Mouse (Mus musculus): ENCODE data around the gene Xpa.
"Not testable (repeated sequence)": the region's sequence is repeated elsewhere in the genome, so short reads cannot be mapped to it uniquely, and the experiment has no call there.

The Xpa gene

GRCm38 (mm10) chr4:46195781-46196487, at the start of gene Xpa:
Xpa (minus strand) TSS chr4:46196311.
- peak; percentile 91 for ATAC-seq (ENCODE audit: insufficient number of reproducible peaks, low FRiP score, low TSS enrichment)

- peak; percentile 93 for ATAC-seq (ENCODE audit: insufficient number of reproducible peaks, low FRiP score, low TSS enrichment)
These were observed 39.8 kb upstream of the Xpa start for GRCm38 (mm10) chr4:46235871-46236270.

DNA sequence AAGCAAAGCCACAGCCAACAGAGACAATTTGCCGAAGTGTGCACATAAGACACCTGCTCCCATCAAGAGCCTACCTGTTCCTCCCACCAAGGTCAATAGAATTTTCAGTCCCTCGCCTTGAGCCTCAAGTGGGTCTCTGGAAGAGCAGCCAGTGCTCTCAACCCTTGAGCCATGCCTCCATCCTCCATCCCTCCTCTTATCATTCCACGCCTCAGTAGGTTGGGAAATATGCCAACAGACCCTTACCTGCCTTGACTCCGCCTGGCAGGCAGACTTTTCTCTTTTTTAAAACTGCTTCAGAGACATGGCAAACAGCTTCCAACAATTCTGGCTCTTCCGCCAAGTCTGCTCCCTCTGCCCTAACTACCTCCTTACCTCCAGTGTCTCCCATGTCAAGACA, 38.6 kb upstream of the Xpa start:
- ATAC-seq (ENCODE audit: insufficient number of reproducible peaks, low FRiP score, low TSS enrichment): no peak

DNA sequence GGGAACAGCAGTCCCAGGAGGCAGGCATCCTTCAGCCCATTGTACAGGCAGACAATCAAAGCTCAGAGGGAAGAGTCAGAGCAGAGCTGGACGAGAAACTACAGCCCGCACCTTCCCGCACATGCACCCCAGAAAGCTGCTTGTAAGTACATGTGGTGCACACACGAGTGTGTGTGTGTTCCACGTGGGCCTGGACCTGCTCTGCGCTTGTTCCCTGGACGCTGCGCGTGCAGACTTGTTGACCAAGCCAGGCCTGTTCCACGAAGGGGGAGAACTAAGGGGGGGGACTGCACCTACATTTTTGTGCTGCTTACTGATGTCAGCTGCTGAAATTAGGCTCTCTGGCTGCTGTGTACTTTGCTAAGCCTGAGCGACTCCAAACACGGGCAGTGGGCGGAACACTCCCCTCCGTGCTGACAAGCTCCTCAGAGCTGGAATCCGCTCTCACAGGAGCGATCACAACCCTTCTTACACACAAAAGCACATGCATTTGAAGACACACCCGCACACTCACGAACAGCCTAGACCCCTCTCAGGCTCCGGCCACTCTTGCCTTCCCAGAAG, 30.9 kb upstream of the Xpa start:
- ATAC-seq (ENCODE audit: insufficient number of reproducible peaks, low FRiP score, low TSS enrichment): no peak

DNA sequence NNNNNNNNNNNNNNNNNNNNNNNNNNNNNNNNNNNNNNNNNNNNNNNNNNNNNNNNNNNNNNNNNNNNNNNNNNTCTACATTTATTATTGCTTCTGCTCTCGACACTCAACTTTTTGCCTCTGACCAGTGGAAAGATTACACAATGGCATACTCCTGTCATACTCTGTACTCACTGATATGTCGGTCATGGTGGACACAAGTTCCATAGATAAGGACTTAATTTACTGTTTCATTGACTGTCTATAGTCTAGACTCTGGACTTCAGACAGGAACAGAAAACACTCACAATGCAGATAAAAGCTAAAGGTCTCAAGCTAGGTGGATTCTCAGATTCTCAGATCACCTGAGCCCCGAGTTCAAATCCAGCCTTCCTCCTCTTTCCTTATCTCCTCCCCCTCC, 25.0 kb upstream of the Xpa start:
- no peak for ATAC-seq (ENCODE audit: insufficient number of reproducible peaks, low FRiP score, low TSS enrichment)

DNA sequence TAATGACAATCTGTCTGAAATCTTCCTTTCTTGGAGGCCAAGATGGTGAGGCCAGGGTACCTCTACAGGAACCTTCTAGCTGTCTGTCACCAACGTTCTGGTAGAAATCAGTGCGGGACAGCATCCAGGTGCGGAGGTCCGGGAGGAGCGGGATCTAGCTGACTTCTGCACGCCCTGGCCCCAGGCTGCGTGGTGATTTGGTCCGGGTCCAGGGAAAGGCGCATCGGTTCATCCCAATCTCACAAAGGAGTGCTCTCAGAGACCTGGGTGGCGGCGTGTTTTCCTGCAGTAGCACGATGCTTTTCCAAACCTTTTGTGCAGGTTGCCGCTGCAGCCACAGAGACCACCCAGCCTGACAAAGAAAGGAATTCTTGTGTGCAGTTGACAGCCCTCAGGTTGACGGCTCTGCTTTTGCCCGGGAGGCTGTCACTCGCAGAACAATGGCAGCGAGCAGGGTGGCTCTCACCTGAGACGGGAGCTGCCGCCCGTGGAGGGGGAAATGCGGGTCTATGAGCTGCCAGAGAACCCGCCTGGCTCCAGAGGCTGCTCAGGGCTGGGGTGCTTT, 6.5 kb upstream of the Xpa start:
- ATAC-seq (ENCODE audit: insufficient number of reproducible peaks, low FRiP score, low TSS enrichment): peak; percentile 27; the same call in 1 of the 2 replicates

DNA sequence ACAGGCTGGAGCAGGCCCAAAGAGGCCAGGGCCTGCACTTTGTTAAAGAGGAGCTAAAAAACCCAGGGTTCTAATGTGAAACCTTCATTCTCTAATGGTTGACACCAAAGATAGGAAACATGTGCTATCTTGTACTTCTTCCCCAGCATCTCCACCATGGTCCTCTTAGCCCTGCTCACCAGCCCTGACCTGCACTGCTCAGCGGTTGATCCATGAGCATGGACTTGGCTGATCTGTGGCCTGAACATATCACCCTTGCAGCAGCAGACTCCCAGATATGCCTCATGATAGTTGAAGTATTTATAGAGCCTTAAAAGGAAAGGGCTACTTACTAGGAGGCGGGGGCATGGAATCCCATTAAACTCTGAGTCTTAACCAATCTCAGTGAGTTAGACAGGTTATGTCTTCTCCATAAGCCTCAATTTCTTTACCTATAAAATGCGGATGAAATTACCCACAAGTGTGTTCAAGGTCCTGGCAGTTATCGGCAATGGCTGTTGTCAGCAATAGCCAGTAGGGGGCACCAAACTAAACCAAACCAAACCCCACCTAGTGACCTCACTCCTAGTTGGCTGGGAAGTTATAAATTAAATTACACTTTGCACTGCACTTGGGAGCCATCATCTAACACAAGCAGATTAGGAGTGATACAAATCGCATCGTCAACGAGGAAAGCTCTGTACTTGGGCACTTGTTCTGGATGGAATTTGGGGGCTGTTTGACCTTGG, 5.9 kb upstream of the Xpa start:
- ATAC-seq (ENCODE audit: insufficient number of reproducible peaks, low FRiP score, low TSS enrichment): peak; percentile 73

- ATAC-seq (ENCODE audit: insufficient number of reproducible peaks, low FRiP score, low TSS enrichment): no peak
These were observed 2.0 kb upstream of the Xpa start for GRCm38 (mm10) chr4:46198064-46198463.

GRCm38 (mm10) chr4:46196513-46196912, 402 bp upstream of the Xpa start:
- ATAC-seq (ENCODE audit: insufficient number of reproducible peaks, low FRiP score, low TSS enrichment): peak; percentile 12; the same call in 1 of the 2 replicates

DNA sequence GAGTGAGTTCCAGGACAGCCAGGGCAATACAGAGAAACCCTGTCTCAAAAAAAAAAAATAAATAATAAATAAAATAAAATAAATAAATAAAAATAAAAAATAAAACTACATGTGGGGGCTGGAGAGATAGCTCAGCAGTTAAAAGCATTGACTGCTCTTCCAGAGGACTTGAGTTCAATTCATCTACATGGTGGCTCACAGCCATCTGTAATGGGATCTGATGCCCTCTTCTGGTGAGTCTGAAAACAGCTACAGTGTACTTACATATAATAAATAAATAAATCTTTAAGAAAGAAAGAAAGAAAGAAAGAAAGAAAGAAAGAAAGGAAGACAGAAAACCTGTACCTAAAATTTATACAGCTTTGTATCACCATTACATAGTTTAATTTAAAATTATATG, 4.1 kb downstream of the Xpa start:
- not testable (repeated sequence) for ATAC-seq (ENCODE audit: insufficient number of reproducible peaks, low FRiP score, low TSS enrichment)

DNA sequence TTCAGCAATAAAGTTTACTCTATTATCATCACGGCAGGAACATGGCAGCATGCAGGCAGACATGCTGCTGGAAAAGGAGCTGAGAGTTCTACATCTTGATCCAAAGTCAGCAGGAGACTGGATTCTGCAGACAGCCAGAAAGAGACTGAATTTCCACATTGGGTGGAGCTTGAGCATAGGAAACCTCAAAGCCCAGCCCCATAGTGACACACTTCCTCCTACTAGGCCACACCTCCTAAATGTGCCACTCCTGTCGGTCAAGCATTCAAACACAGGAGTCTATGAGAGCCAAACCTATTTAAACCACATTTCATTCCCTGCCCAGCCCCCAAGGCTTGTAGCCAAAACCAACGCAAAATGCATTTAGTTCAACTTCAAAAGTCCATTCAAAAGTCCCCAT, 9.6 kb downstream of the Xpa start:
- no peak for ATAC-seq (ENCODE audit: insufficient number of reproducible peaks, low FRiP score, low TSS enrichment)

- no peak for ATAC-seq (ENCODE audit: insufficient number of reproducible peaks, low FRiP score, low TSS enrichment)
These were observed 10.2 kb downstream of the Xpa start for GRCm38 (mm10) chr4:46185890-46186289.

DNA sequence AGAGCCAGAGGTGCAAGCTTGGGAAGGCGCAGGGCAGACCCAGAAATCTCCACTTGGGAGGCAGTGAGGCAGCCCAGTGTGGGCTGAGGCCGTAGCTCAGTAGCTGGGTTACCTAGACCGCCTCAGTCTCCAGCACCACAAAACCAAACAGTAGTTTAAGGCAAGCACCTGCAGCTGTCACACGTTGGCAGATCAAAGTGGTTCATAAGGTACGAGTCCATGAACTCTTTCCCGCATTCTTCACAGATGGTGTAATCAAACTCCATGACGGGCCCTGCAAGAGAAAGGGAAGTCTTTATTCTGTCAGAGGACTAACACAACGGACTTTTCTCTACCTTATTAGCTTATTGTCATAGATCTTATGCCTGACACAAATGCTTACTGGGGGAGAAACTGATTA, 10.7 kb downstream of the Xpa start:
- ATAC-seq (ENCODE audit: insufficient number of reproducible peaks, low FRiP score, low TSS enrichment): no peak

GRCm38 (mm10) chr4:46182181-46182580, 13.9 kb downstream of the Xpa start:
- ATAC-seq (ENCODE audit: insufficient number of reproducible peaks, low FRiP score, low TSS enrichment): no peak

- ATAC-seq (ENCODE audit: insufficient number of reproducible peaks, low FRiP score, low TSS enrichment): no peak
These were observed 14.9 kb downstream of the Xpa start for GRCm38 (mm10) chr4:46181168-46181567.

GRCm38 (mm10) chr4:46177496-46177895, 18.6 kb downstream of the Xpa start:
- ATAC-seq (ENCODE audit: insufficient number of reproducible peaks, low FRiP score, low TSS enrichment): no peak

GRCm38 (mm10) chr4:46177018-46177417, 19.1 kb downstream of the Xpa start:
- ATAC-seq (ENCODE audit: insufficient number of reproducible peaks, low FRiP score, low TSS enrichment): no peak

GRCm38 (mm10) chr4:46176313-46176712, 19.8 kb downstream of the Xpa start:
- ATAC-seq (ENCODE audit: insufficient number of reproducible peaks, low FRiP score, low TSS enrichment): no peak

GRCm38 (mm10) chr4:46171761-46172160, 24.4 kb downstream of the Xpa start:
- no peak for ATAC-seq (ENCODE audit: insufficient number of reproducible peaks, low FRiP score, low TSS enrichment)

- ATAC-seq (ENCODE audit: insufficient number of reproducible peaks, low FRiP score, low TSS enrichment): no peak
These were observed 30.3 kb downstream of the Xpa start for GRCm38 (mm10) chr4:46165831-46166230.

GRCm38 (mm10) chr4:46164027-46164426, 32.1 kb downstream of the Xpa start:
- ATAC-seq (ENCODE audit: insufficient number of reproducible peaks, low FRiP score, low TSS enrichment): no peak
